Mouse (Mus musculus): ENCODE data around the gene Tcte3. TPM values are rescaled to one million over a fixed set of nuclear protein-coding genes. Genes with fewer than 3 reads are reported as not detected.
A peak's percentile ranks its signal among the peaks of the same experiment; 100 is the strongest.
"Not testable (repeated sequence)": the region's sequence is repeated elsewhere in the genome, so short reads cannot be mapped to it uniquely, and the experiment has no call there.

Tcte3 gene
- polyA plus RNA-seq (2012; rRNA removed) = 0.19 TPM in 1 of 2 replicates, not detected in the other

DNA sequence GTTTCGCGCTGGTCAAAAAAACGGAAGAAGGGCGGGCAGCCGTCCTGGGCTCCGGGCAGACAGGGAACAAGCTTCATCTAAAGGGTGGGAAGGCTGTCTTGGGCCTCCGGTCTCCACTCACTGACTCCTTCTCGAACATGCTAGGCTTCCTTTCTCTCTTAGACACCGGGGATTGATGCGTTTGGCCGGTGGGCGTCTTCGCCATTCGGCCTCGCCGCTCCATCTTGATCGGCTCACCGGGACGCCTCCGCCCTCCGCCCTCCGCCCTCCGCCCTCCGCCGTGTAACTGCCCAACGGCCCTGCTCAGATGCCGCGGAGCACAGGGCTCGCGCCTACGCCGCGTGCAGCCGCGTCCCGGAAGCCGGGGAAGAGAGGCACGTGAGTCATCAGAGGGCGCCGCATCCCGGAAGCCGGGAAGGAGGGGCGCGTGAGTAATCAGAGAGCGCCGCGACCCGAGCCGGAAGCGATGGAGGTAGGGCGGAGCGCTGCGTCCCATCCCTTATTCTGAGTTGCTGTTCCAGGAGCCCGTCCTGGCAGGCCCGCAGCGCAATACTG lies at the start of gene Tcte3, which contains the start of the genes Ermard and Gm3448:
Tcte3 (minus strand) TSS at position 314 of the 555 bp plus-strand sequence.
Ermard (plus strand) TSS at position 34 of the 555 bp plus-strand sequence.
Gm3448 (minus strand) TSS at position 363 of the 555 bp plus-strand sequence.
- not testable (repeated sequence) for H3K4me1 ChIP-seq (ENCODE audit: control insufficient read depth, insufficient read depth, low read length); H3K4me3 ChIP-seq (replicated peaks; ENCODE audit: extremely low read depth, low read depth, low read length)
- WGBS = 0% methylated on average over 12 of the region's 56 CpGs
- peak; percentile 46 for DNase-seq

DNA sequence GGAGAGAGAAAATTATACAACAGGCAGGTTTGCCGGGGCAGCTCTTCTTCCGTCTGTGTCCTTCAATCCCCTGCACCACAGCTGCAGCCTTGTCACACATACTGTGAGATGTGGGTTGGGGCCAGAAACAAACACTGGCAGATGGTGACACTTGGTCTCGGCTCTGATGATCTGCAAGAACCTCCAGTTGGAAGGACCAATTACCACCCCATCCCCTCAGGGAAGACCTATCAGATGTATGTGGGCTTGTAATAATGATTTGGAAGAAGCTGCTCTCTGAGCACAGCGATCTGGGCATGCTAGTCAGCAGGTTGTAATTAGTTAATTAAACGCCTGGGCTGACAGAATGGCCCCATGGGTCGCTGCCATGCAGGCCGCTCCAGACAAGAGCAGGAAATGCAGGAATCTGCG lies 47.3 kb upstream of the Tcte3 start:
- 46% methylated on average over 8 of the region's 8 CpGs for WGBS

DNA sequence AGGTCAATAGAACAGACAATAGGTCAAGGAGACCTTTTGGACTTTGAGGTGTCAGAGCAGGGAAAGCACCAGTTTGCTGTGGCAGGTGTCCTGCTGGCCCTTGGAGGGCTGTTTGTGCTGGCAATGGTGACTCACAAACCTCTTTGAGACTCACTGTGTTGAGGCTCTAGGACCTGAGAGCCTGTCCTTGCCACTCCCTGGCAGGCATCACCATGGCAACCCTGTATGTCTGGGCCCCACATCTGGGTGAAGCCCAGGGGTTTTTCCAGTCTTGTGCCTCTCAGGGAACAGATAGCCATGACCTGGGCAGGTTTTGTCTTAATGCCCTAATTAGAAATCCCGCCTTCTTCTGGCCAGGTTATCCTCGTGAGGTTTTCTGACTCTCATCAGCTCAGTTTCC lies 46.9 kb upstream of the Tcte3 start:
- 61% methylated on average over 2 of the region's 2 CpGs for WGBS
- DNase-seq = no peak
- Histone ChIP-seq H3K4me1 (ENCODE audit: control insufficient read depth, insufficient read depth, low read length) (no peaks in the 10 kb centered on the region), H3K4me3 (replicated peaks; ENCODE audit: extremely low read depth, low read depth, low read length) (no peak overlapping the region)
- TF ChIP-seq POLR2A (IDR thresholded peaks at IDR 0.05; ENCODE audit: borderline replicate concordance, extremely low read depth, low read depth, low read length) = no peak
- TF ChIP-seq CTCF (IDR thresholded peaks at IDR 0.05; ENCODE audit: insufficient read depth, low read length) = no peak

More for the DNA sequence above, 47.3 kb upstream of the Tcte3 start:
- no peak for DNase-seq
- TF ChIP-seq POLR2A (IDR thresholded peaks at IDR 0.05; ENCODE audit: borderline replicate concordance, extremely low read depth, low read depth, low read length) (no peak), CTCF (IDR thresholded peaks at IDR 0.05; ENCODE audit: insufficient read depth, low read length) (no peak)
- Histone ChIP-seq H3K4me1 (ENCODE audit: control insufficient read depth, insufficient read depth, low read length) (no peaks in the 10 kb centered on the region), H3K4me3 (replicated peaks; ENCODE audit: extremely low read depth, low read depth, low read length) (no peak overlapping the region)

DNA sequence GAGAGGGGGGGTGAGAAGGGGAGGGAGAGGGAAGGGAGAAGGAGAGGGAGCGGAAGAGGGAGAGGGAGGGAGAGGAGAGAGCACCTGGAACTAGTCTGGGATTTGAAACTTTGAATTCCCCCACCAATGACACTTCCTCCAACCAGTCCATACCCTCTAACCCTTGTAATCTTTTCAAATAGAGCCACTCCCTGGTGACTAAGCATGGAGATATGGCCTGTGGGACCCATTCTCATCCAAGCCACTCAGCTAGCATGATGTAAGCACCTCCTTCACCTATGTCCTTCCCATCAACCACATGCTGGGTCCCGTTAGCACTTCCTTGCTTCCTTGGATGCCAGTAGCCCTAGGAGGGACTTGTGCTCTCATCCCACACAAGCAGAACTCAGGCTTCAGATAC lies 43.7 kb upstream of the Tcte3 start:
- DNase-seq = no peak
- 84% methylated on average over 2 of the region's 2 CpGs for WGBS
- TF ChIP-seq POLR2A (IDR thresholded peaks at IDR 0.05; ENCODE audit: borderline replicate concordance, extremely low read depth, low read depth, low read length) (no peak), CTCF (IDR thresholded peaks at IDR 0.05; ENCODE audit: insufficient read depth, low read length) (no peak)
- Histone ChIP-seq H3K4me1 (ENCODE audit: control insufficient read depth, insufficient read depth, low read length) (no peaks in the 10 kb centered on the region), H3K4me3 (replicated peaks; ENCODE audit: extremely low read depth, low read depth, low read length) (no peak overlapping the region)

DNA sequence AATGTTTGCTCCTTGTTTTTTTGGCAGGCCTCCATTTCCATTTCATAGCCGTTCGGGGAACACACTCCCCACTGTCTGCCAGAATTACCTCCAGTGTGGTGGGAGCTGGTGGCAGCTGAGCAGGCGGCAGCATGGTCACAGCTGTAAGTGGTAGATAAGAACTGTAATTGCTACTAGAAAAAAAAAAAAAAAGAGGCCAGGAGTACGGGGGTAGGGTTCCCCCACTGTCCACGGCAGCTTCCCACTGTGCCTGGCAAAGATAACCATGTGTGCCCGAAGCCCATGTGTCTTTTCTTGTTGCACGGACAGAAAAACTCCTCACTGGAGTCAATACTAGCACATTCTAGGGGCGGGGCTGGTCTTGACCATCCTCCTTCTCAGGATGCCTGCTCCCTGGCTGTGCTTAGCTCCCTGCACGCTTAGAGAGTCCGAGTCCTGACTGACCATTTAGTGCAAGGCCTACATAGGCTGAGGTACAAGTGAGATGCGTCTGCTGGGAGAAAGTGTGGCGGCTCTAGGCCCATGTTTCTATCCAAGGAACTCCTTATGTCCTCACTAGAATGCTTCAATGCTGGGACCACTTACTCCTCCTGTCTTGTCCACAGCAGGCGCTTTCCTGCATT lies 43.0 kb upstream of the Tcte3 start:
- TF ChIP-seq CTCF (IDR thresholded peaks at IDR 0.05; ENCODE audit: insufficient read depth, low read length) = no peak
- TF ChIP-seq POLR2A (IDR thresholded peaks at IDR 0.05; ENCODE audit: borderline replicate concordance, extremely low read depth, low read depth, low read length) = no peak
- Histone ChIP-seq H3K4me3 (replicated peaks; ENCODE audit: extremely low read depth, low read depth, low read length) (no peak overlapping the region), H3K4me1 (ENCODE audit: control insufficient read depth, insufficient read depth, low read length) (no peaks in the 10 kb centered on the region)
- no peak for DNase-seq
- WGBS = 58% methylated on average over 13 of the region's 13 CpGs

DNA sequence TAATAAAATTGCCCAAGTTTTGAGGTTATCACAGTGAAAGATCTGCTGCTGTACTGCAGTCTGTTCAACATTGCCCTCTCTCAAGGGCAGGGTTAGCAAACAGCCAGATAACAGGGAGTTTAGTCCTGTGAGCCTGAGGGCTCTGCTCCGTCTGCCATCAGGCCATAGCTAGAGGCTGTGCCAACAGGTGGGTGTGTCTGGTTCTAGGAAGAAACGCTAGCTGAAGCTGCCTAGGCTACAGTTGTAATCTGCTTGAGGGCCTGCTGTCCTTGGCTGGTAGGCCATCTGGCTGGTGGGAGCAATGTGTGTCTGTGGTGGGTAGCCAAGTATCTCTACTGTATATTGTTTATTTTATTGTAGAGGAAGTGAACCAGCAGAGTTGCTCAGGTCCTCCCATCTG lies 36.2 kb upstream of the Tcte3 start:
- 24% methylated on average over 2 of the region's 2 CpGs for WGBS
- Histone ChIP-seq H3K4me3 (replicated peaks; ENCODE audit: extremely low read depth, low read depth, low read length) (no peak overlapping the region), H3K4me1 (ENCODE audit: control insufficient read depth, insufficient read depth, low read length) (0 out of 2 replicates have a peak, but pooled peaks cover 2% of the 10 kb centered on the region)
- DNase-seq = no peak
- TF ChIP-seq POLR2A (IDR thresholded peaks at IDR 0.05; ENCODE audit: borderline replicate concordance, extremely low read depth, low read depth, low read length) (no peak), CTCF (IDR thresholded peaks at IDR 0.05; ENCODE audit: insufficient read depth, low read length) (no peak)

DNA sequence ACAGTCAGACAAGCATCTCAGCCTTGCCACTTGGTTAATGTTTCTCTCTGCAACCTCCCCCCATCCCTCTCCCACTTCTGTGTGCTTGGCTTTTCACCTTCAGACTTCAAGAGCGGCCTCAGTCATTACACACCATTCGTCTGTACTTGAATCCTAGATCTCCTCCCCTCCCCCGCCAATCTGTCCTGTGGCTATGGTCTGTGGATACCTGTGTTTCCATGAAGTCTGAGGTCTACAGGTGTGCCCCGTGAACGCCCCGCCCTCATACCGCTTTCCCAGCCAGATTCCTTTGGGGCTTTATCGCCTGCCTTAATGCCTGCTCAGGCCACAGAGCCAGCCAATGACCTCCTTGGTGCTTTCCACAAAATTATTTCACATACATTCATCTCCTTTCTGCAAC lies 33.7 kb upstream of the Tcte3 start:
- H3K4me3 ChIP-seq (replicated peaks; ENCODE audit: extremely low read depth, low read depth, low read length) = no peak overlapping the region
- no peak for DNase-seq

DNA sequence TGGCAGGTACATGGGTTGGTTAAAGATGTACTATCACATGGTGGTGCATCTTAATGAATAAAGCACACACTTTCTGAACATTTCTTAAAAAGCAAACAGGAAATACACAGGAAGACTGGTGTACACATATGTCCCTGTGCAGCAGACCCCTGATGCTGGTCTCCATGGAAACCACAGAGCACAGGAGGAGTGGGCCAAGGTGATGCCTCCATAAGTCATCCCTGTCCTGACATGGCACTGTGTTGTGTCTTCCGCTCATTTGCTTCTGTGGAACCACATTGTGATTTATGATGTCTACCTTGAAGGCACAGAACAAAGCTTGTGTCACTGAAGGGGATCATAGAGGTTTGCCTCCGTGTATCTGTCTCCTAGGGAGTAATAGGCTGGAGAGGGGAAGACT lies 30.9 kb upstream of the Tcte3 start:
- H3K4me1 ChIP-seq (ENCODE audit: control insufficient read depth, insufficient read depth, low read length) = peaks cover 4% of the 10 kb centered on the region; the same call in 1 of the 2 replicates
- DNase-seq = no peak
- no peak overlapping the region for H3K4me3 ChIP-seq (replicated peaks; ENCODE audit: extremely low read depth, low read depth, low read length)
- 95% methylated on average over 2 of the region's 2 CpGs for WGBS
- TF ChIP-seq CTCF (IDR thresholded peaks at IDR 0.05; ENCODE audit: insufficient read depth, low read length) (no peak), POLR2A (IDR thresholded peaks at IDR 0.05; ENCODE audit: borderline replicate concordance, extremely low read depth, low read depth, low read length) (no peak)

More for the DNA sequence above, 33.7 kb upstream of the Tcte3 start:
- WGBS = 73% methylated on average over 8 of the region's 8 CpGs
- TF ChIP-seq POLR2A (IDR thresholded peaks at IDR 0.05; ENCODE audit: borderline replicate concordance, extremely low read depth, low read depth, low read length) (no peak), CTCF (IDR thresholded peaks at IDR 0.05; ENCODE audit: insufficient read depth, low read length) (no peak)
- 0 out of 2 replicates have a peak, but pooled peaks cover 2% of the 10 kb centered on the region for H3K4me1 ChIP-seq (ENCODE audit: control insufficient read depth, insufficient read depth, low read length)

DNA sequence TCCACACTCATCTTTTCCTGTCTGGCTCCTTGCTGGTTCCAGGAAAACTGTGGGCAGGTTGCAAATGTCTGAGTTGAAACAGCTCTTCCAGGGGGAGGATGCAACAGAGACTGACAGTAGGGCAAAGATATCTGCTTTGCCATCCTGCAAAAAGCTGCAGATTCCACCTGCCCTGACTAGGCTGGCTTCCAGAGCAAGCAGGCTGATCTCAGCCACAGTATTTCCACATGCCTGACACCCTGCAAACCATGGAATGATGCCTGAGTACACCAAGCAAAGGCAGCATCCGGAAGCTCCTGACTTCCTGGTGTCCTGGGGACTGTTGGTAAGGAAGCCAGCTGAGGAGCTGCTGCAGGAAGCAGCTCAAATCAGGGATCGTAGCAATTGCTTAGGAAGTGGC lies 27.8 kb upstream of the Tcte3 start:
- TF ChIP-seq CTCF (IDR thresholded peaks at IDR 0.05; ENCODE audit: insufficient read depth, low read length) (no peak), POLR2A (IDR thresholded peaks at IDR 0.05; ENCODE audit: borderline replicate concordance, extremely low read depth, low read depth, low read length) (no peak)
- DNase-seq = no peak
- 43% methylated on average over 2 of the region's 2 CpGs for WGBS
- Histone ChIP-seq H3K4me3 (replicated peaks; ENCODE audit: extremely low read depth, low read depth, low read length) (no peak overlapping the region), H3K4me1 (ENCODE audit: control insufficient read depth, insufficient read depth, low read length) (peaks cover 7% of the 10 kb centered on the region)
